Mouse (Mus musculus) forelimb bud, embryonic 11.5 days (tissue): Measurements from ENCODE around the gene Fyttd1.
"Not testable (repeated sequence)": the region's sequence is repeated elsewhere in the genome, so short reads cannot be mapped to it uniquely, and the experiment has no call there.

ENCODE experiments used
- DNase-seq: peaks from one replicate; pipeline ENCODE4 v3.0.0-alpha.2; 2012; ENCODE audit warnings: low read depth, low spot score

Gene Fyttd1

GRCm38 (mm10) chr16:32878972-32879926, 1.9 kb downstream of the Fyttd1 start:
- no peak for DNase-seq

DNA sequence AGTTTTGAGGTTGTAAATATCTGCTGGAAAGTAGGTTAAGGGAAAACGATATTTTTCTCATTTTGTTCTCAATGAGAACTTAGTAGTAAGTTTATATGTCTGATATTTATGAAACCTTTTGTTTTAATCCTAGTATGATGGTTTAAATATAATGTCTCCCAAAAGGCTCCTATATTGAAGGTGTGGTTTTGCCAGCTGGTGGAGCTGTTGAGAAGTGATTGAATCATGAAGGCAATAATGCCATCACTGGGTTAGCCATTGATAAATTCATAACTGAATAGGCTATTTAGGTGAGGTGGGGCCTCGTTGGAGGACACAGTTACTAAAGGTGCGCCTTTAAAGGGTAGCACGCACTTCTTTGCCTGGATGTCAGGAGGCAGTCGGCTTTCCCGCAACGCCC, 4.2 kb downstream of the Fyttd1 start:
- DNase-seq = no peak

DNA sequence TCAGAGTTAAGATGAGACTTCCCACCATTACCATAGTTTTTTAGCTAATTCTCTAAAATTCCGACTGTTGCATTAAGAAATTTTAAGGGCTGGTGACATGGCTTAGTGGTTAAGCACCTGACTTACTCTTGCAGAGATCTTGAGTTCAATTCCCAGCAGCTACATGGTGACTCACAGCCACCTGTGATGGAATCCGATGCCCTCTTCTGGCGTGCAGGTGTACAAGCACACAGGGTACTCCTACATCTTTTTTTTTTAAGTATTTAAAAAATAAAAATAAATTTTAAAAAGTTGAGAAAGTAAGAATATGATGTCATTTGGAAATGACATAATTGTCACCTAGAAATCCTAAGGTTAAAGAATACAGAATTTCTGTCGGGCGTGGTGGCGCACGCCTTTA, 10.7 kb downstream of the Fyttd1 start:
- no peak for DNase-seq

DNA sequence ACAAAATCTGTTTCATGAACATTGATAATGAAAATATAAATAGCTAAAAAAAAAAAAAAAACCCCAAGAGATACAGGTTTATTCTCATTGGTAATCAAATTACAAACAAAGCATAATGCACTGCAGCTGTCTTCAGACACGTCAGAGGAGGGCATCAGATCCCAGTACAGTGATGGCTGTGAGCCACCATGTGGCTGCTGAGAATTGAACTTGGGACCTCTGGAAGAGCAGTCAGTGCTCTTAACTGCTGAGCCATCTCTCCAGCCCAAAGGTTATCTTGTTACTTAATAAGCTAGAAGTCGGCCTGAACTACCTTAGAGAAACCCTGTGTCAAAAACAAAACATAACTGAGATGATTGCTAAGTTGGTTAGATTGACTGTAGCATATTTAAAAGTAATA, 12.6 kb downstream of the Fyttd1 start:
- DNase-seq = no peak

DNA sequence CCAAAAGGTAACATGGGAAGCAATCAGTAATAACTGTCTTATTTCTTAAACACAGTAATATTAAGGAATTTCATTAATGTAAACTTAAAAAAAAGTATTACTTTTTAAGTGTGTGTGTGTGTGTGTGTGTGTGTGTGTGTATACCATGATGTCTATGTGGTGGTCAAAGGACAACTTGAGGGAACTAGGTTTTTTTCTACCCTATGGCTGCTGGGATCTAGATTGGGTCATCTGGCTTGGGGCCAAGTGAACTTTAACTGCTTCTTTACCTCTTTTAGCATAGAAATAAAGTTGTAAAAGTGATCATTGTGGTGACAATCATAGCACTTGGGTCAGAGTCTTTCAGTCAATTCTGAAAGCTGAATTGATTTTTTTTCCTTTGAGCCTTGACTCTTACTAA, 18.8 kb downstream of the Fyttd1 start:
- no peak for DNase-seq

GRCm38 (mm10) chr16:32901360-32902050, 24.2 kb downstream of the Fyttd1 start:
- DNase-seq = no peak

- no peak for DNase-seq
Observed at GRCm38 (mm10) chr16:32902051-32902428, 24.7 kb downstream of the Fyttd1 start.

GRCm38 (mm10) chr16:32906186-32906585, 28.9 kb downstream of the Fyttd1 start:
- DNase-seq = no peak

DNA sequence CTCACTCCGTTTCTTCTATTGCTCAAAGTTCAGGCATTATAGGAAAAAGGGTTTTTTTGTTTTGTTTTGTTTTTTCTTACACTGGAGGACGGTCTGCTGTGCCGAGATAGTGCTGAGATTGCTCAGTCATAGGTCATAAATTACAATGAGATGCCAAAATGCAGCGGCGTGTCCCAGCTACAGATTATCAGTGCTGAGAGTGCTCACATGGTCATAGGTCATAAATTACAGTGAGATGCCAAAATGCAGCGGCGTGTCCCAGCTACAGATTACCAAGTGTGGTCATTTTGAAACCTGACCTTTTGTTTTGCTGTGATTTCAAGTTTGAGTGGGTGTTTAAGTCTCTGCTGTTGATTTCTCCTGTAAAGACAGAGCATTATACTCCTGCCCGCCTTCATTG, 29.4 kb downstream of the Fyttd1 start:
- DNase-seq = no peak

DNA sequence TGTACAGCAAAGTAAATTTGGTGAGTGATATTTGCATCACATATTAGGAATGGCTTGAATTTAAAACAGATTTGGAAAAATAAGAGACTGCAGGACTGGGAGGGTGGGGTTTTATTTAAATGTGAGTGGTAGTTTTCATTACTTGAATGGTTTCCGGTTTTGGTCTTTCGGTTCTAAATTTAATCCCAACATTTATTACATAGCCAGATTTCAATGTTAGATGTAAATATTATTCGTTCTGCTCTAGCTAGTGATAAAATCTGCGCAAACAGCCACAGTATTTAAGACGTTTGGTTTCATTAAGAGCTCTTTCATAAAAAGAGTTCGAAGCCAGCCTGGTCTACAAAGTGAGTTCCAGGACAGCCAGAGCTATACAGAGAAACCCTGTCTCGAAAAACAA, 35.9 kb downstream of the Fyttd1 start:
- no peak for DNase-seq

DNA sequence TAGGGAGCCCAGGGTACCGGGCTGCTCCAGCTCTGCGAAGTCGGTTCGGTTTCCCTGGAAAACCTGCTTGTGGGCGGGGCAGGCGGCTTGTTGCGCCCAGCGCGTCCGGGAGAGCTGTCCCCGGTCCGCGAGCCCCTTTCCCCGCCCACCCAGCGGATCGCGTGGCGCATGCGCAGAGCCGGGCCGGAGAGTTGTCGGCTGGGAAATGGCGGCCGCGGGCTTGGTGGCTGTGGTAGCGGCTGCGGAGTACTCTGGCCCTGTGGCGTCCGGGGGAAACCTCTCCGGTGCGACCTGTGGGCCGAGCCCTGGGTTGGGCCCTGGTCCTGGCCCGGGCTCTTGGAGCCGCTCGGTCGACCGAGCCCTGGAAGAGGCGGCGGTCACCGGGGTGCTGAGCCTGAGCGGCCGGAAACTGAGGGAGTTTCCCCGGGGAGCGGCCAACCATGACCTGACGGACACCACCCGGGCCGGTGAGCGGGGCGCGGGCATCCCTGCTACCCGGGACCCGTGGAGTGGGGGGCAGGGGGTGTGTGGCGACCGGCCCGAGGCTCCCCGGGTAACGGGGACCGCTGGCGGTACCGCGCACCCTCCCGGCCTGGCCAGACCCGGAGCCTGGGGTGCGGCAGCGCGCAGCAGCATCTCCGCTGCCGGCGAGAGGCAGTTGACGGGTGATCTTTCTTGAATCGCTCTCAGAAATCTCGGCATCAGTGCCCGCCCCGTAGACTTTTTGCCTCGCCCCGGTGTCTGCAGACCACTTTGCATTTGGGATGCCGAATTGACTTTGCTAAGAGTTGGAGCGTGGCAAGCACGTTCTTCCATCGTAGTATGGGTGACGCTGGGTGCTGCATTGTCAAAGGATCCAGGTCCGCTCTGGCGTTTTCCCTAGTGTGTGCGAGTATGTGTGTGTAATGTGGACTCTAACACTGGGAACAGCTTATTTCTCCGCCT, 36.9 kb downstream of the Fyttd1 start, which contains the start of gene Lrch3:
Gene Lrch3, plus strand, starts transcription at position 164 of the 945 bp plus-strand sequence.
- peak; percentile 92 for DNase-seq

DNA sequence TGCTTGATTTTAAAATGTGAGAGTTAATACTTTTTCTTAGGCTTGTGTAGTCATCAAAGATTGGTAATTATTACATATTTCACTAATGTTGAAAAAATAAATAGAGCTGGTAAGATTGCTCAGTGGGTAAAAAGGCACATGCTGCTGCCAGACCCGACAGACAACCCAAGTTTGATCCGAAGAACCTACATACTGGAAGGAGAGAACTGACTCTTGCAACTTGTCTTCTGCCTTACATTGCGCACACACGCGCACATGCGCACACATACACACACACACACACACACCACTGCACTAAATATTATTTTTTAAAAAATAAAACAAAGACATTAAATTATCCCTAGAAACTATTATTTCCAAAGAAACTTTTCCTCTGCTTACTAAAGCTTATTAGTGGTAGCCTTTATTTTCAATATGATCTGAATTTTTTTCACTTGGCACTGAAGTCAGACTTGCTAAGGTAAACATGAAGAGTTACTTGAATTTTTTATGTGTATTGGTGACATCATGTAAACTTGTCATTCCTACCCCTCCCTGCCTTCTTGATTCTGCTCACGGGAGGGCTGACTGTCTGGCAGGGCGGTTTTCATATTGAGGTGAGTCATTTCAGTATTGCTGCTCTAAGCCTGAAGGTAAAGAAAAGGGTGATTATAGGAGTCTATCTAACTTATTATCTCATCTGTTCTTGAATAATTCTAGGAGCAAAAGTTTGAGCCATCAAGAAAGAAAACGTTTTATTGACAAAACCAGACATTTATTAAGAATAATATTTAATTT, 38.2 kb downstream of the Fyttd1 start:
- no peak for DNase-seq

GRCm38 (mm10) chr16:32926629-32927028, 49.3 kb downstream of the Fyttd1 start:
- DNase-seq = not testable (repeated sequence)

DNA sequence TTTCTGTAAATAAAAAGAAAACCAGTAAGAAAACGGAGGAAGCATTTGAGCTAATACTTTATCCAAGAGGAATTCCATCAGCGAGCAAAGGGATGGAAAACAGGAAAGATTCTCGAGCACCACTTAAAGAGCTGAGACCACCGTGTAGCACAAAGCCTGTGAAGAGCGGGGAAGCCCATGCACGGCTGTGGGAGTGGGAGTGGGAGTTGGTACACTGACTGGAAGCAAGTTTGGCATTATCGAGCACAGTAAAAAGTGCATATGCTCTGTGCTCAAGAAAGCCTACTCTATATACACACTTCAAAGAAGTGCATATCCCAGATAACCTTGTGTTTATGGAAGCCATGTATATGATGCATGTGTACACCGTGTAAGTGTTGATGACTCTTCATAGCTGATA, 49.7 kb downstream of the Fyttd1 start:
- no peak for DNase-seq

- DNase-seq = no peak
Observed at GRCm38 (mm10) chr16:32929918-32930317, 52.6 kb downstream of the Fyttd1 start.

- no peak for DNase-seq
Observed at GRCm38 (mm10) chr16:32934470-32934869, 57.2 kb downstream of the Fyttd1 start.

- DNase-seq = no peak
Observed at GRCm38 (mm10) chr16:32935088-32935487, 57.8 kb downstream of the Fyttd1 start.

DNA sequence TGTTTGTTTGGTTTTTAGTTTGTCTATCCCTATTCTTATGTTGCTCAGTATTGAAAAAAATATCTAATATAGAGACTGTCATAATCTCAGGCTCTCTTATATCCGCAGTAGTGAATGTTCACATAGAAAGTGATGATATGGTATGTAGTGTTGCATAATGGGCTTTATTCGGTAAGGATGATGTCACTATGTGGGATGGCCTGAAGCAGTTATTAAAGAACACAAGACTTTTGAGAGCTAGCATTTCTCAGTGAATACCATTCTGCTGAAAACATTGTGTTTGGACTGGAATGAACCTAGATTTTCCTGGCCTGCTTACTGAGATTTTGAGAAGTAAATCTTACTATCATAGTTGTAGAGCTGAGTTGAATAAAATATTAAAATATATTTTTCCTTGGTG, 60.1 kb downstream of the Fyttd1 start:
- no peak for DNase-seq

DNA sequence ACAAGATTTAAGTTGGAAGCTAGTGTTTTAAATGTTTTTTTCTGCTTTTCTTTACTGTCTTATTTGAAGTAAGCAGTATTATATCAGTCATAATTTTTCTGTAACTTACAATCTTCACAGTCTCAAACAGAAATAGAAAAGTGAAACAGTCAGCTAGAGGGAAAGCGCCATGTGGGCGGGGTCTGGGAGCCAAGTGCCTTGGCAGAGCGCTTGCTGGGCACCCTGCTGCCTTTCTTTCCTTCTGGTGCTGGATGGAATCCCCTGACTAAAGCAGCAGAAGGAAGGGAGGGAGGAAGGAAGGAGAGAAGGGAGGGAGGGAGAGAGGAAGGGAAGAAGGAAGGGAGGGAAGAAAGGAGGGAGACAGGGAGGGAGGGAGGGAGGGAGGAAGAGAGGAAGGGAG, 62.0 kb downstream of the Fyttd1 start:
- not testable (repeated sequence) for DNase-seq

- DNase-seq = not testable (repeated sequence)
Observed at GRCm38 (mm10) chr16:32939716-32940115, 62.4 kb downstream of the Fyttd1 start.

DNA sequence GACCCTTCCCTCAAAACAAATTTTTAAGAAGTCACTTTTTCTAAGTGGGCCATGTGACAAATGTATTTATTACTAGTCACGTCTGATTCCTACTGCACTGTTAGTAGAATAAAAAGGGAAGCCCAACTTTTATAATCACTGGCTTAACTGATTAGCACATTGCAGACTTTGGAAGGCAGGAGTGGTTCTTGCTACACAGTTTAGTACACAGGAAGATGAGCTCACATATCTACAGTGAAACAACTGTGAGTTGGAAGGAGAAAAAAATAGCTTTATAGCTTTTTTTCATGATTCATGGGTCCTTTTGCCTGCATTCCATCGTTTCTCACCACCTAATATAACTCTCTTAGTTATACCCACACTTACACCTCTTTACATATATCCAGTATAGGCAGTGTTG, 63.9 kb downstream of the Fyttd1 start:
- not testable (repeated sequence) for DNase-seq
